Mouse (Mus musculus) hindbrain, embryonic 15.5 days (tissue): Measurements from ENCODE around the gene Mapk9. TPM values are rescaled to one million over a fixed set of nuclear protein-coding genes. Genes with fewer than 3 reads are reported as not detected.

Experiments used
- ATAC-seq: fragments of 200-750 bp; cut with Nextera tagmentation; 2 replicates; pipeline ENCODE4 v1.8.0; 2017; ENCODE audit warnings: low read depth, moderate number of reproducible peaks, moderate TSS enrichment; ENCODE audit not compliant: low FRiP score
- H3K27ac ChIP-seq: fragments of 300-500 bp; sonication (generic); replicated peaks from 2 replicates; pipeline ENCODE4 v1.5.1; 2015; ENCODE audit warnings: mild to moderate bottlenecking, inconsistent platforms
- H3K27me3 ChIP-seq: fragments of 300-500 bp; sonication (generic); 2 replicates; pipeline ENCODE4 v1.6.1; 2015; ENCODE audit warnings: control low read depth, inconsistent platforms
- H3K36me3 ChIP-seq: fragments of 300-500 bp; sonication (generic); 2 replicates; pipeline ENCODE4 v1.6.1; 2015; ENCODE audit warnings: control low read depth, inconsistent platforms
- H3K4me1 ChIP-seq: fragments of 300-500 bp; sonication (generic); replicated peaks from 2 replicates; pipeline ENCODE4 v1.6.1; 2015; ENCODE audit warnings: control low read depth, inconsistent platforms
- H3K4me2 ChIP-seq: fragments of 300-500 bp; sonication (generic); 2 replicates; pipeline ENCODE4 v1.6.1; 2015; ENCODE audit warnings: moderate library complexity, mild to moderate bottlenecking, inconsistent platforms
- H3K4me3 ChIP-seq: fragments of 300-500 bp; sonication (generic); 2 replicates; pipeline ENCODE4 v1.5.1; 2015; ENCODE audit warnings: mild to moderate bottlenecking, inconsistent platforms
- H3K9ac ChIP-seq: fragments of 300-500 bp; sonication (generic); 2 replicates; pipeline ENCODE4 v1.6.1; 2015; ENCODE audit warnings: inconsistent platforms
- H3K9me3 ChIP-seq: fragments of 300-500 bp; sonication (generic); 2 replicates; pipeline ENCODE4 v1.6.1; 2016; ENCODE audit warnings: control low read depth, inconsistent platforms
- WGBS: fragments of 180-500 bp; shearing (Covaris S2); methylation state at CpG from one replicate; pipeline ENCODE4 v1.1.7; 2015; 5-methylcytosine and 5-hydroxymethylcytosine counted together
- polyA plus RNA-seq: library from polyadenylated mRNA; unstranded; fragments of >200 nt; fragmentation: Nextera tagmentation; extraction: Ambion mirVana; gene quantifications from 2 replicates; pipeline ENCODE4 v1.2.1, GENCODE M21; 2015

Mapk9 gene
- polyA plus RNA-seq, 1 experiment from 2014 or later = 69.5 TPM

DNA sequence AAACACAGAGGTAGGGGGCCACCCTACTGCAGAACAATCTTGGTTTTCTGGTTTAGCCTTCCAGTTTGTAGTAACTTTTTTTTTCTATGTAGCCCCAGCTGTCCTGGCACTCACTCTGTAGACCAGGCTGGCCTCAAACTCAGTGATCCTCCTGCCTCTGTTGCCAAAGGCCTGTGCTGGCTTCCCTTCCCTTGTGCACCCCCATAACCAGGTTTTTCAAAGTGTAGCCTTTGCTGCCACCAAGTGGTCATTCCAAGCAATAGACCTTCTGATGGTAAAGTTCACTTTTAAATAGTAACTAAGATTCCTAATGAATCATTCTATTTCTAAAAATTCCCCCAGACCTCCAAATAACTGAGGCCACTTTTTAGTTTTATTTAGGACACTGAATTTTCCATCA, 23.2 kb downstream of the Mapk9 start:
- Histone ChIP-seq H3K9me3 (no peaks in the 10 kb centered on the region), H3K4me1 (no peaks in the 10 kb centered on the region), H3K27ac (no peak overlapping the region), H3K4me2 (no peak overlapping the region), H3K27me3 (no peaks in the 10 kb centered on the region), H3K4me3 (no peak overlapping the region), H3K36me3 (peaks cover 41% of the 10 kb centered on the region), H3K9ac (no peak overlapping the region)
- peak; percentile 55; the same call in 1 of the 2 replicates for ATAC-seq

DNA sequence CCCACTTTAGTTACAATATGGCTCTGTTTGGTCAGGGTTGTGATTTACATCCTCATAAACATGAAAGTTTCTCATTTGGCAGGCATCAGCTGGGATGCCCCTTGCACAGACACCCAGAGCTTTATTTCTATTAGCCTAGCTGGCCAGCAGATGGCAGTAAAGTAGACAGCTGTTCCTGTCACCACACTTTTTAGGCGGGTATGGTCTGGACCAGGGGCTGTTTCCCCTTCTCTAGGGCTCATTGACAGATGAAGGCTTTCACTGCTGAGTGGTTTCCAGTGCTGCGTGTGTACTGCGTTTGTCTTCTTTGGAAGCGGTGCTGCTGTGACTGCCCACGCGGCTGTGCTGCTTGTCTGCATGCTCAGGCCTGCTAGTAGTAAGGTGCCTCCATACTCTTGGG, 25.4 kb downstream of the Mapk9 start:
- Histone ChIP-seq H3K4me2 (no peak overlapping the region), H3K36me3 (peaks cover 44% of the 10 kb centered on the region), H3K9ac (no peak overlapping the region), H3K27ac (no peak overlapping the region), H3K4me1 (peaks cover 8% of the 10 kb centered on the region; the same call in 1 of the 2 replicates), H3K27me3 (no peaks in the 10 kb centered on the region), H3K4me3 (no peak overlapping the region), H3K9me3 (no peaks in the 10 kb centered on the region)
- 53% methylated on average over 6 of the region's 6 CpGs for WGBS
- ATAC-seq = peak; percentile 59; the same call in 1 of the 2 replicates

DNA sequence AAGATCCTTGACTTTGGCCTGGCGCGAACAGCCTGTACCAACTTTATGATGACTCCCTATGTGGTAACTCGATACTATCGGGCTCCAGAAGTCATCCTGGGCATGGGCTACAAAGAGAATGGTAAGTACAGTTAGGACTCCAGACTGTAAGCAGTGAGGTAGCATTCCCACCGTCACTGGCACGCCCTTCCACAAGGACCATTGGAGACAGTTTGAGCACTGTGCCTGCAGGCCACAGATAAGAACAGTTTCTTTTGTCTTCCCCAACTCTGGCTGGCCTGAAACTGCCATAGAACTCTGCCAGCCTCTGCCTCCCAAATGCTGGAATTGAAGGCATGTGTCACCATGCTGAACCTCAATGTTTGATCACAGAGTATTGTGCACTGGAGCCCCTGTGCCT, 26.2 kb downstream of the Mapk9 start:
- Histone ChIP-seq H3K4me1 (peaks cover 15% of the 10 kb centered on the region; the same call in 1 of the 2 replicates), H3K9me3 (no peaks in the 10 kb centered on the region), H3K4me2 (no peak overlapping the region), H3K36me3 (peaks cover 40% of the 10 kb centered on the region), H3K27ac (no peak overlapping the region), H3K9ac (no peak overlapping the region), H3K4me3 (no peak overlapping the region), H3K27me3 (no peaks in the 10 kb centered on the region)
- no peak for ATAC-seq
- 95% methylated on average over 6 of the region's 6 CpGs for WGBS

DNA sequence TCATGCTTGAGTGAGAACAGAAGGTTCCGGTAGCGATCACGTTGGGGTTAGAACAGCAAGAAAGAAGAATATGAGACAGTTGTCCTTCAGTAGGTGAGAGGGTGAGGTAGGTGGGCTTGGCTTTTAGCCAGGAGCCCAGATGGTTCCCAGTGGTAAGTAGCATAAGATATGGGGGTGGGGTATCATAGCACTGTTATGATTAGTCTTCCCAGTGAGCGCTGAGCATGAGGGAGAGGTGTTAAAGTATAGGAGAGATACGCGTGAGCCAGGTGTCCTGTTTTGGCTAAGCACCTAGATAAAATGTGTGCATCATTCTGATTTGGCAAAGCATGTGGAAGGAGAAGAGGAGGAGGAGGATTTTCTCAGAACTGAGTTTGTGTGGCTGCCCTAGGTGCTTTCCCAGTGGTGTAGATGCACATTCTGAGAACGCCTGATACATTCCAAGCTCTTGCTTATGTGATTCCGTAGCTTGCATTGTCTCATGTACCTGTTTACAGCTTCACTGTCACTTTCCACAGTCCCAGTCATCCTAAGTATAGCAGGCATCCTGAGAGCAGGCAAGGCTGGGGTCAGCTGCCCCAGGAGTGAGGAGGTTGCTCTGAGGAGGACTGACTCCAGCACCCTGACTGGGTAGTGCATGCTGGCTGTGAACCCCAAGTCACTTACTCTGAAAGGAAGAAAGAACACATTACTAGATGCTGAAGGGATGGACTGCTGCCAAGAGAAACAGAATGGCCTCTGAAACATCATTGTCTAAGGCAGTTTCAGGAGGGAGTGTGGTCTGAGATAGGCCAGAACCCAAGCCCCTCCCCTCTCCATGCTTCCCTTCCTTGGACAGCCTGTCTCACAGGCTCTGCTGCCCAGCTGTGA, 30.6 kb downstream of the Mapk9 start:
- Histone ChIP-seq H3K4me1 (peaks cover 15% of the 10 kb centered on the region; the same call in 1 of the 2 replicates), H3K27me3 (no peaks in the 10 kb centered on the region), H3K4me3 (no peak overlapping the region), H3K27ac (peak overlapping the region; percentile 71), H3K4me2 (no peak overlapping the region), H3K36me3 (peaks cover 58% of the 10 kb centered on the region), H3K9me3 (no peaks in the 10 kb centered on the region), H3K9ac (no peak overlapping the region)
- 84% methylated on average over 8 of the region's 8 CpGs for WGBS
- peak; percentile 74 for ATAC-seq

DNA sequence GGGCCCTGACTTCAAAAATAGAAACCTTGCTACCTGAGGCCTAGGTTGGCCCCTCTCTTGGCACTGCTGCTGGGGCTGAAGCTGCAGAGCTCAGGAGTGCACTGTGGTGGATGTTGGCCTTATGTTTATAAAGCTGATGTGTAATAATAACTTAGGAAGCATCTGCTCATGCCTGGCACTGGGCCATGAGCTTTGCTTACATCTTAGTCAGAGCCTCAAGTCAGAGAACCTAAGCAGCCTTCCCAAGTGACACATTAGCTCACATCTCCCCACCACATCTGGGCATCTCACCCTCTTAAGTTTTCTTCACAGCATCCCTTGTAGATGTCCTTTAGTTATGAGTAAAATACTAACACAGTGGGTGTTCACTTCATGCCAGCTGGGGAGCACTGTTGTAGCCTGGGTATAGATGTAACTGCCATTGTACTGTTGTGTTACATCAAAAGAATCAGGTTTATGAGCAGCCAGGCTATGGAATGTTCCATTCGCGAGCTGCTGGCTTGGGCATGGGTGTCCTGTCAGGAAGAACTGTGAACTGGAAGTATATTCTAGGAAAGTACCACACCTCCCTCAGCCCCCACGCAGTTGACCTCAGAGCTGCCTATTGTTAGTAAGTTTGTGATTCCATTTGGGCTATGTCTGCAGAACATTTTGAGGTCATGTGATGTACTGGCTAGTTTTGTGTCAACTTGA, 33.5 kb downstream of the Mapk9 start:
- Histone ChIP-seq H3K4me1 (peaks cover 15% of the 10 kb centered on the region; the same call in 1 of the 2 replicates), H3K4me3 (no peak overlapping the region), H3K27me3 (no peaks in the 10 kb centered on the region), H3K27ac (no peak overlapping the region), H3K4me2 (no peak overlapping the region), H3K9ac (no peak overlapping the region), H3K36me3 (peaks cover 56% of the 10 kb centered on the region), H3K9me3 (no peaks in the 10 kb centered on the region)
- WGBS = 84% methylated on average over 3 of the region's 3 CpGs
- ATAC-seq = no peak

DNA sequence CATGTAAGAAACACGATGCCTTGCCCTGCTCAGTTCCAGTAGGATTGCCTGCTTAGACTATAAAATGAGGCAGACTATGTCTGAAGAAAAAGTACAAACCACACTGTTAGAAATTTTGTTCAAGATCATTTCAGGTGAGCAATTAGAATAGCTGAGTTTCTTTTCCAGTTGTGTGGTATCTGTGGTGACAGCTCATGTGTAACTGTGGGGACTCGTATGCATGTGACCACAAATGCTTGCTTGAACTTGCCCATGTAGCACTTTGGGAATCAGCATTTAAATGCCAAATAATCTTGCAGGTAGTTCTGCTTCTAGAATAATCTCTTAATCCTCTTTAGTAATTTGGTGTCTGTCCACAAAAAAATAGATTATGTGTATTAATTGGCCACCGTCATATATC, 36.8 kb downstream of the Mapk9 start:
- no peak for ATAC-seq
- Histone ChIP-seq H3K27me3 (no peaks in the 10 kb centered on the region), H3K36me3 (peaks cover 47% of the 10 kb centered on the region), H3K27ac (no peak overlapping the region), H3K9ac (no peak overlapping the region), H3K4me3 (no peak overlapping the region), H3K9me3 (no peaks in the 10 kb centered on the region), H3K4me1 (no peaks in the 10 kb centered on the region), H3K4me2 (no peak overlapping the region)
- 93% methylated on average over 3 of the region's 3 CpGs for WGBS

DNA sequence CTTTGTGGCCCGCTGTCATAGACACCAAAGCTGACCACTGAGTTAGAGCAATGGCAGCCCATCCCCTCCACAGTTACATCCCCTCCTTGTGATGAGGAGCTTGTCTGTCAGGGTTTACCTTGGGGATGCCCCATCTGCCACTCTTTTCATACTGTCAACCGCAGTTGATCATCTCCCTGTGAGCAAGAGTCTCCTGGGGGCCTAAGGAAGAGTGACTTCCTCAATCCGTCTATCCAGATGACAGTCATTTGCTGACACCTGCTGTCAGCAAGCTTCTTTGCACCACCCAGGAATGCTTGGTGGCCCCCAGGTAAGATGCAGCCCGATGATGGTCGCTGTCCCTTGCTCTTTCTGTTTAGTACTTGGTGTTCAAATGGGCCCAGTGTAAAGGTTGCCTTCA, 41.9 kb downstream of the Mapk9 start:
- no peak overlapping the region for H3K27ac ChIP-seq
- H3K9me3 ChIP-seq = no peaks in the 10 kb centered on the region
- 72% methylated on average over 5 of the region's 5 CpGs for WGBS
- ATAC-seq = no peak
- no peaks in the 10 kb centered on the region for H3K4me1 ChIP-seq
- H3K27me3 ChIP-seq = no peaks in the 10 kb centered on the region
- no peak overlapping the region for H3K9ac ChIP-seq
- no peak overlapping the region for H3K4me2 ChIP-seq
- peaks cover 8% of the 10 kb centered on the region; the same call in 1 of the 2 replicates for H3K36me3 ChIP-seq
- no peak overlapping the region for H3K4me3 ChIP-seq

DNA sequence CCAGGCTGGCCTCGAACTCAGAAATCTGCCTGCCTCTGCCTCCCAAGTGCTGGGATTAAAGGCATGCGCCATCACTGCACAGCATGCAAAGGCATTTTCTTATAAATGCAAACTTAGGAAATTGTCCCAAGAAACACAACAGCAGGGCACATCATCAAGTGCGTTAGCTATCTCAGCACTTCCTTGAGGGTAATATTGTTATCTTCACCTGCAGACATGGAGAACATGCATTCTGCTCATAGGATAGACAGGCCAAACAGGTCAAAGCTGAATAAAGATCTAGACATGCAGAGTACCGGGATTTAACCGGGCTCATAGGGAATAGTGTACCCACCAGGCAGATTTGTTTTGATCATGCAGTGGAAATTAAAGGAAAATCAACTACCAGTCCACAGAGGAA, 45.4 kb downstream of the Mapk9 start:
- 89% methylated on average over 5 of the region's 5 CpGs for WGBS
- ATAC-seq = no peak
- no peak overlapping the region for H3K27ac ChIP-seq
- no peaks in the 10 kb centered on the region for H3K9me3 ChIP-seq
- H3K9ac ChIP-seq = no peak overlapping the region
- no peaks in the 10 kb centered on the region for H3K4me1 ChIP-seq
- peaks cover 2% of the 10 kb centered on the region; the same call in 1 of the 2 replicates for H3K36me3 ChIP-seq
- H3K4me2 ChIP-seq = no peak overlapping the region
- no peaks in the 10 kb centered on the region for H3K27me3 ChIP-seq
- no peak overlapping the region for H3K4me3 ChIP-seq

DNA sequence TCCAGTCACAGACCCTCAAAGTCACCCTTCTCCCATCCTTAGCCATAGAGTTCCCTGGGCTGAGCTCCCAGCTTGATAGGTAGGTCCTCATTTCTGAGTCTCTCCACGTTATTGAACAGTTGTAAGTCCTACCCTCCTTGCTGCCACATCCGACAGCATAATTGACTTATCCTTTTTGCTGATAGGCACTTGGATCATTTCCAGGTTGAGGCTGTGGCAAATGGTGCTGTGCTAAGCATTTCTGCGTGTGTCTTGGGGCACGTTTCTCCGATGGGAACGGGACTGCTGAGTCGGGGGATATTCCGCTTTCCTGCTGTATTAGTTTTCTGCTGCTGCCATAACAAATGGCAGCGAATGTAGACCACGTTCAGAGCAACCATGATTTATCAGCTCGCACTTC, 47.3 kb downstream of the Mapk9 start:
- no peaks in the 10 kb centered on the region for H3K36me3 ChIP-seq
- H3K9me3 ChIP-seq = no peaks in the 10 kb centered on the region
- ATAC-seq = 0 out of 2 replicates have a peak, but pooled peaks have one; percentile 8
- H3K4me2 ChIP-seq = no peak overlapping the region
- H3K4me1 ChIP-seq = no peaks in the 10 kb centered on the region
- H3K27me3 ChIP-seq = no peaks in the 10 kb centered on the region
- WGBS = 63% methylated on average over 11 of the region's 11 CpGs
- H3K9ac ChIP-seq = no peak overlapping the region
- no peak overlapping the region for H3K4me3 ChIP-seq
- H3K27ac ChIP-seq = no peak overlapping the region

DNA sequence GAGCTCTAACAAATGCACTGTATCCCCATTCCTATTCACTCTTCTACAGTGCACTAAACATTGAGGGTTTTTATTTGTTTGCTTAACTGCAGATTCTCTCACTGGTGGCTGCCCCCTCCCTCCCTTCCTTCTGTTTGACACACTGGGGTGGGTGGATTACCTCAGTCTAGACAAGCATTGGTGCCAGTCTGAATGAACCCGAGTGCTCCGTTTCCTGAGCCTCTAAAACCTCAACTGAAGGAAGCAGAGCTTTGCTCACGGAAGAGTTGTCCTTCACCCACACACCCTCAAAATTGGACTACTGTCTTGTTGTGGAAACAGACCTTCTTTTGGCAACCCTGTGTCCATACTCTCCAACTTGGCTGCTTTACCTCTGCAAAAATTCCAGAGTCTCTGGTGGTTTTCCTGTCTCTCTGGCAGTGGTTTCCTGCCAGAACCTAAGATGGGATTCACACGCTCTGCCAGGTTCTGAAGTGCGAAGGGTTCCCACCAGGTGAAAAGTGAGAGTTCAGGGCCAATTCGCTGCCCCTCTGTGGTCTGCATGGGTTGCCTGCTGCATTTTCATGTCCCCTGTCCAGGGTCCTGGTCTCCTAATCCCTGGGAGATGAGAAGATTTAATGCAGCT, 49.5 kb downstream of the Mapk9 start:
- Histone ChIP-seq H3K27me3 (peaks cover 8% of the 10 kb centered on the region; the same call in 1 of the 2 replicates), H3K4me1 (peaks cover under 1% of the 10 kb centered on the region; the same call in 1 of the 2 replicates), H3K9ac (no peak overlapping the region), H3K27ac (no peak overlapping the region), H3K36me3 (no peaks in the 10 kb centered on the region), H3K9me3 (no peaks in the 10 kb centered on the region), H3K4me2 (no peak overlapping the region), H3K4me3 (no peak overlapping the region)
- WGBS = 64% methylated on average over 6 of the region's 6 CpGs
- no peak for ATAC-seq

DNA sequence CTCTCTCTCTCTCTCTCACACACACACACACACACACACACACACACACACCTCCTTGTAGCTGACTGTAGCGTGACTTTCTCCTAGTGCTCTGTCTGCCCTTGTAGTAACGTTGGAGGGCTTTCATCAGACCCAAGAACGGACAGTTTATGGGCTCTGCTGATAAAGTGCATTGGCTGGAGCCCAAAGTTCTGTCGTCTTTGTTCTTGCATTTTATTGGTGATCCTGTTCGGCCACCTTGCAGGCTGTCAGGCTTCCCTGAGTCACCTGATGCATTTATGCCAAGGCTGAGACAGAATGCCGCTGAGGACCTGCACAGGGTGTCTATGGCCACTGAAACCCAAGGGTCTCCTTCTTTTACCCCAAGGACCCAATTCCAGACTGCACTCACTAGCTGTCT, 53.5 kb downstream of the Mapk9 start:
- Histone ChIP-seq H3K9ac (no peak overlapping the region), H3K4me1 (peaks cover 20% of the 10 kb centered on the region), H3K9me3 (no peaks in the 10 kb centered on the region), H3K4me2 (no peak overlapping the region), H3K4me3 (no peak overlapping the region), H3K36me3 (no peaks in the 10 kb centered on the region), H3K27me3 (peaks cover 18% of the 10 kb centered on the region; the same call in 1 of the 2 replicates), H3K27ac (no peak overlapping the region)
- ATAC-seq = no peak
- 73% methylated on average over 6 of the region's 6 CpGs for WGBS
